Mouse (Mus musculus): ENCODE data around the gene Cd300ld5. TPM values are rescaled to one million over a fixed set of nuclear protein-coding genes. Genes with fewer than 3 reads are reported as not detected.
"Not testable (repeated sequence)": the region's sequence is repeated elsewhere in the genome, so short reads cannot be mapped to it uniquely, and the experiment has no call there.

Cd300ld5 gene
- polyA plus RNA-seq, 1 experiment from 2014 or later: not detected

GRCm38 (mm10) chr11:115026912-115027311, 10.7 kb downstream of the Cd300ld5 start, which contains the start of gene Cd300ld4:
Cd300ld4 (minus strand) TSS chr11:115027012.
- H3K9me3 ChIP-seq (replicated peaks; ENCODE audit: control insufficient read depth, low read length); ATAC-seq (replicated peaks; ENCODE audit: insufficient number of reproducible peaks, low FRiP score, low TSS enrichment, low read depth); H3K4me1 ChIP-seq (ENCODE audit: control insufficient read depth, insufficient read depth, low read length); H3K9ac ChIP-seq (replicated peaks; ENCODE audit: low read length); H3K4me2 ChIP-seq (ENCODE audit: low read depth, low read length); H3K27me3 ChIP-seq (ENCODE audit: control insufficient read depth, insufficient read depth, low read length); H3K4me3 ChIP-seq (ENCODE audit: low read depth, low read length); DNase-seq (ENCODE audit: low spot score); H3K36me3 ChIP-seq (replicated peaks; ENCODE audit: control insufficient read depth, insufficient read depth, low read depth, low read length); H3K27ac ChIP-seq (replicated peaks; ENCODE audit: low read depth, low read length): not testable (repeated sequence)
- WGBS: no CpG with 5 or more reads among the region's 6 CpGs

DNA sequence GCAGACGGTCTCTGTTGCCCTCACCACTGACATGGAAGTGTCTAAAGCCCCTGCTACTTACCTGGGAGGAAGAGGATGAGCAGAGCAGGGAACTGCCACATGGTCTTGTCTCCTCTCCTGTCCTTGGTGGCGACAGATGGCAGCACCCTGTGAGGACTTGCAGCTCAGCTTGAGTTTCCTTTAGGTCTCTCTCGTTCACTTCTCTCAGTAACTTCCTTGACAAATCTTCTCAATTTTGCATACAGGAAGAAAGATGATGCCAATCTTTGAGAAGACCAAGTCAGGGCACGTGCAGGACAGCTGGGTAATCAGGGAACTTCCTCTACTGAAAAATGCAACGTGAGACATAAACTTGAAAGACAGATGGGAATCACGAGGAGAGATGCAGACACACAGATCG, 21.5 kb downstream of the Cd300ld5 start, which contains the start of gene Cd300ld2:
Gene Cd300ld2, minus strand, starts transcription at position 101 of the 400 bp plus-strand sequence.
- H3K9ac ChIP-seq (replicated peaks; ENCODE audit: low read length); H3K9me3 ChIP-seq (replicated peaks; ENCODE audit: control insufficient read depth, low read length); H3K27ac ChIP-seq (replicated peaks; ENCODE audit: low read depth, low read length); H3K4me1 ChIP-seq (ENCODE audit: control insufficient read depth, insufficient read depth, low read length); H3K4me2 ChIP-seq (ENCODE audit: low read depth, low read length); ATAC-seq (replicated peaks; ENCODE audit: insufficient number of reproducible peaks, low FRiP score, low TSS enrichment, low read depth); DNase-seq (ENCODE audit: low spot score); H3K36me3 ChIP-seq (replicated peaks; ENCODE audit: control insufficient read depth, insufficient read depth, low read depth, low read length); H3K27me3 ChIP-seq (ENCODE audit: control insufficient read depth, insufficient read depth, low read length); H3K4me3 ChIP-seq (ENCODE audit: low read depth, low read length): not testable (repeated sequence)
- WGBS: no CpG with 5 or more reads among the region's 7 CpGs

DNA sequence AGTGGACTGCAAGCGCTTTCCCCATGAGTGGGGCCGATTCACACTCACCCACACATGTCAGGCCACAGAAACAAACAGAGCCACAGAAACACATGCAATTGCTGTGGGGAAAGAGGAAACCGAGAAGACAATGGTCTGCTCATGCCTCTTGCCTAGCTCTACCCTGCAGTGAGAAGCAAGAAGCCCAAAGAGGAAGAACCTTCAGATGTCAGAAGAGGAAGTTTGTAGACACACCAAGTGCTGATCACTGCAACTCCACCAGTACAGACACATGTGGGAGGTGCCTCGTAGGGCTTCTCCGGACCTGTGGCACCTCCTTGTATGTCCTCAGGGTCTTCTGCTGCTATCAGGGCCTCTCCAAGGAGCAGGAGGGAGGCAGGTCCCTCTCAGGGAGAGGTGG, 33.5 kb downstream of the Cd300ld5 start:
- Histone ChIP-seq H3K9me3 (replicated peaks; ENCODE audit: control insufficient read depth, low read length) (no peaks in the 10 kb centered on the region), H3K36me3 (replicated peaks; ENCODE audit: control insufficient read depth, insufficient read depth, low read depth, low read length) (no peaks in the 10 kb centered on the region), H3K4me2 (ENCODE audit: low read depth, low read length) (no peak overlapping the region), H3K27me3 (ENCODE audit: control insufficient read depth, insufficient read depth, low read length) (no peaks in the 10 kb centered on the region), H3K4me3 (ENCODE audit: low read depth, low read length) (no peak overlapping the region), H3K9ac (replicated peaks; ENCODE audit: low read length) (no peak overlapping the region), H3K4me1 (ENCODE audit: control insufficient read depth, insufficient read depth, low read length) (no peaks in the 10 kb centered on the region), H3K27ac (replicated peaks; ENCODE audit: low read depth, low read length) (no peak overlapping the region)
- ATAC-seq (replicated peaks; ENCODE audit: insufficient number of reproducible peaks, low FRiP score, low TSS enrichment, low read depth): no peak
- WGBS: 80% methylated on average over 5 of the region's 5 CpGs
- DNase-seq (ENCODE audit: low spot score): no peak

DNA sequence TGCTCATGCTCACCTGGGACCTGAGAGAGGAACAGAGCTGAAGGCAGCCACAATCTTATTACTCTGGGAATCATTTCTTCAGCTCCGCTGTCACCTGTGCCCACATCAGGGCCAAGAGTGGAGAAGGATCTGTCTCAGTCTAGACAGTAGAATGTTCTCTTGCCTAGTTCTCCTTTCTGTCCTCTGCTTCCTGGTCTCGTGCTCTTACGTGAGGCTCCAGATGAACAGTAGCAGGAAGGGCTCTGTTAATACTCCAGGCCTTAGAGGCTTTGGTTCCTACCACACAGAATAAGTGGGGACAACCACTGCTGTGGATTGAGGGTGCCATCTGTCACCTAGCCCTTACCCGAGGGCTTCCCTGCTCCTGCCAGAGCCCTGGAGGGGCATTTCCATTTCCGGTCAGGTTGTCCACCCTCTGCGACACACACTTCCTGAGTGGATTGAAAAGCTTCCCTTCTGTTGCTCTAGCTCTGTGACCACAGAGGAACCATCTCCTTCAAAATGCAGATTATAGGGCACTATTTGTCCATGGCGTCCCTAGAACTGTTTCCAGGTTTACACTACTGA, 36.0 kb downstream of the Cd300ld5 start, which contains the start of gene Cd300c2:
Gene Cd300c2, minus strand, starts transcription at position 407 of the 567 bp plus-strand sequence.
- Histone ChIP-seq H3K27ac (replicated peaks; ENCODE audit: low read depth, low read length) (no peak within 1 kb of the TSS), H3K27me3 (ENCODE audit: control insufficient read depth, insufficient read depth, low read length) (no peaks in the 10 kb centered on the region), H3K9ac (replicated peaks; ENCODE audit: low read length) (no peak within 1 kb of the TSS), H3K4me2 (ENCODE audit: low read depth, low read length) (no peak within 1 kb of the TSS), H3K4me1 (ENCODE audit: control insufficient read depth, insufficient read depth, low read length) (no peaks in the 10 kb centered on the region), H3K36me3 (replicated peaks; ENCODE audit: control insufficient read depth, insufficient read depth, low read depth, low read length) (no peaks in the 10 kb centered on the region), H3K9me3 (replicated peaks; ENCODE audit: control insufficient read depth, low read length) (no peaks in the 10 kb centered on the region), H3K4me3 (ENCODE audit: low read depth, low read length) (no peak within 1 kb of the TSS)
- no peak for ATAC-seq (replicated peaks; ENCODE audit: insufficient number of reproducible peaks, low FRiP score, low TSS enrichment, low read depth)
- 87% methylated on average over 7 of the region's 7 CpGs for WGBS
- DNase-seq (ENCODE audit: low spot score): no peak

DNA sequence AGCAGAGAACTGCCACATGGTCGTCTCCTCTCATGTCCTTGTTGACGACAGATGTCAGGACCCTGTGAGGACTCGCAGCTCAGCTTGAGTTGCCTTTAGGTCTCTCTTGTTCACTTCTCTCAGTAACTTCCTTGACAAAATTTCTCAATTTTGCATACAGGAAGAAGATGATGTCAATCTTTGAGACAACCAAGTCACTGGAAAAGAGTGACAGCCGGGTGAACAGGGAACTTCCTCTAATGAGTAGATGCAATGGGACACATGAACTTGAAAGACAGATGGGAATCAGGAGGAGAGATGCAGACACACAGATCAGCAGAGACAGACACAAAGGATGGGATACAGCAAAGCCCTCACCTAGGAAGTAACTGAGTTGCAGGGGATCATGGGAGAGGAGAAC, 47.8 kb downstream of the Cd300ld5 start, which contains the start of gene Cd300ld:
Gene Cd300ld, minus strand, starts transcription at position 130 of the 400 bp plus-strand sequence.
- 76% methylated on average over 4 of the region's 4 CpGs for WGBS
- Histone ChIP-seq H3K36me3 (replicated peaks; ENCODE audit: control insufficient read depth, insufficient read depth, low read depth, low read length) (no peaks in the 10 kb centered on the region), H3K27me3 (ENCODE audit: control insufficient read depth, insufficient read depth, low read length) (no peaks in the 10 kb centered on the region), H3K9me3 (replicated peaks; ENCODE audit: control insufficient read depth, low read length) (no peaks in the 10 kb centered on the region), H3K4me1 (ENCODE audit: control insufficient read depth, insufficient read depth, low read length) (no peaks in the 10 kb centered on the region), H3K27ac (replicated peaks; ENCODE audit: low read depth, low read length) (no peak within 1 kb of the TSS), H3K9ac (replicated peaks; ENCODE audit: low read length) (no peak within 1 kb of the TSS), H3K4me3 (ENCODE audit: low read depth, low read length) (no peak within 1 kb of the TSS), H3K4me2 (ENCODE audit: low read depth, low read length) (no peak within 1 kb of the TSS)
- ATAC-seq (replicated peaks; ENCODE audit: insufficient number of reproducible peaks, low FRiP score, low TSS enrichment, low read depth) (no peak), DNase-seq (ENCODE audit: low spot score) (no peak)

DNA sequence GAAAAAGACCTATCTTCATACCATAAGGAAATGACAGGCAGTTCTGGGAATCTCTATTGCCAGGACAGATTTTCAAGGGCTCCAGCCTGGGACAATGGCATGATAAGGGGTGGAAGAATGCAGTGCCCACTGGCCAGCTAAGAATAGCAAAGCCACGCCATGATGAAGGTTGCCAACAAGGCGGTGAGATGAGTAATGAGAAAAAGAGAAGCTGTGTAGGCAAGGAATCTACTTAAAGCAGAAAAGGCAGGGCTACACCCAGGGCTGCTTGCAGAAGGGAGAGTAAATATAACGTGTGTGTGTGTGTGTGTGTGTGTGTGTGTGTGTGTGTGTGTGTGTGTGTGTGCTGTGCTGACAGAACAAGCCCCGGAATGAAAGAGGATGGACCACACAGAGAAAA, 55.7 kb downstream of the Cd300ld5 start:
- Histone ChIP-seq H3K36me3 (replicated peaks; ENCODE audit: control insufficient read depth, insufficient read depth, low read depth, low read length) (no peaks in the 10 kb centered on the region), H3K9ac (replicated peaks; ENCODE audit: low read length) (no peak overlapping the region), H3K27me3 (ENCODE audit: control insufficient read depth, insufficient read depth, low read length) (no peaks in the 10 kb centered on the region), H3K9me3 (replicated peaks; ENCODE audit: control insufficient read depth, low read length) (no peaks in the 10 kb centered on the region), H3K4me2 (ENCODE audit: low read depth, low read length) (no peak overlapping the region), H3K4me1 (ENCODE audit: control insufficient read depth, insufficient read depth, low read length) (no peaks in the 10 kb centered on the region), H3K27ac (replicated peaks; ENCODE audit: low read depth, low read length) (no peak overlapping the region), H3K4me3 (ENCODE audit: low read depth, low read length) (no peak overlapping the region)
- ATAC-seq (replicated peaks; ENCODE audit: insufficient number of reproducible peaks, low FRiP score, low TSS enrichment, low read depth): no peak
- no peak for DNase-seq (ENCODE audit: low spot score)
- 74% methylated on average over 4 of the region's 4 CpGs for WGBS

Other genes starting within 250 kb of the Cd300ld5 start
- gene Btbd17, start 241.8 kb downstream of the Cd300ld5 start, polyA plus RNA-seq (2014; fragmentation: Nextera tagmentation; extraction: Ambion mirVana): 9.5 and 9.8 TPM in 2 replicates
- not detected in 2 replicates for gene Gpr142, start 238.8 kb downstream of the Cd300ld5 start, polyA plus RNA-seq (2014; fragmentation: Nextera tagmentation; extraction: Ambion mirVana)
- gene Gprc5c, start 186.6 kb downstream of the Cd300ld5 start, polyA plus RNA-seq (2014; fragmentation: Nextera tagmentation; extraction: Ambion mirVana): 31.5 and 36.4 TPM in 2 replicates
- 0.85 and 1.4 TPM in 2 replicates for gene Cd300a, start 147.7 kb downstream of the Cd300ld5 start, polyA plus RNA-seq (2014; fragmentation: Nextera tagmentation; extraction: Ambion mirVana)
- not detected in 2 replicates for gene Cd300lb, start 103.4 kb downstream of the Cd300ld5 start, polyA plus RNA-seq (2014; fragmentation: Nextera tagmentation; extraction: Ambion mirVana)
- not detected in 2 replicates for gene Cd300c, start 68.6 kb downstream of the Cd300ld5 start, polyA plus RNA-seq (2014; fragmentation: Nextera tagmentation; extraction: Ambion mirVana)
- gene Cd300ld, start 47.8 kb downstream of the Cd300ld5 start, polyA plus RNA-seq (2014; fragmentation: Nextera tagmentation; extraction: Ambion mirVana): 0.07 and 0.15 TPM in 2 replicates
- gene Cd300c2, start 35.9 kb downstream of the Cd300ld5 start, polyA plus RNA-seq (2014; fragmentation: Nextera tagmentation; extraction: Ambion mirVana): 0.94 and 1.2 TPM in 2 replicates
- not detected in 2 replicates for gene Cd300ld2, start 21.6 kb downstream of the Cd300ld5 start, polyA plus RNA-seq (2014; fragmentation: Nextera tagmentation; extraction: Ambion mirVana)
- not detected in 2 replicates for gene Cd300ld4, start 10.8 kb downstream of the Cd300ld5 start, polyA plus RNA-seq (2014; fragmentation: Nextera tagmentation; extraction: Ambion mirVana)
- gene Cd300ld3, start 10.6 kb upstream of the Cd300ld5 start, polyA plus RNA-seq (2014; fragmentation: Nextera tagmentation; extraction: Ambion mirVana): not detected in 2 replicates
- not detected in 2 replicates for gene Cd300e, start 24.4 kb upstream of the Cd300ld5 start, polyA plus RNA-seq (2014; fragmentation: Nextera tagmentation; extraction: Ambion mirVana)
- 1.4 and 1.9 TPM in 2 replicates for gene Rab37, start 53.7 kb upstream of the Cd300ld5 start, polyA plus RNA-seq (2014; fragmentation: Nextera tagmentation; extraction: Ambion mirVana)
- gene Cd300lf, start 96.2 kb upstream of the Cd300ld5 start, polyA plus RNA-seq (2014; fragmentation: Nextera tagmentation; extraction: Ambion mirVana): not detected in 2 replicates
- gene Slc9a3r1, start 125.6 kb upstream of the Cd300ld5 start, polyA plus RNA-seq (2014; fragmentation: Nextera tagmentation; extraction: Ambion mirVana): 31.3 and 36.0 TPM in 2 replicates
- gene Tmem104, start 149.7 kb upstream of the Cd300ld5 start, polyA plus RNA-seq (2014; fragmentation: Nextera tagmentation; extraction: Ambion mirVana): 6.9 and 7.7 TPM in 2 replicates
- gene Nat9, start 150.1 kb upstream of the Cd300ld5 start, polyA plus RNA-seq (2014; fragmentation: Nextera tagmentation; extraction: Ambion mirVana): 15.5 and 19.5 TPM in 2 replicates
- 0.04 and 0.06 TPM in 2 replicates for gene Grin2c, start 229.5 kb upstream of the Cd300ld5 start, polyA plus RNA-seq (2014; fragmentation: Nextera tagmentation; extraction: Ambion mirVana)
- 12.4 and 12.5 TPM in 2 replicates for gene Fdxr, start 239.3 kb upstream of the Cd300ld5 start, polyA plus RNA-seq (2014; fragmentation: Nextera tagmentation; extraction: Ambion mirVana)

All from embryonic facial prominence, embryonic 11.5 days (tissue).